Mouse (Mus musculus) bone marrow macrophage, adult 2 months (primary cell): Measurements from ENCODE around the gene Git2.

ENCODE experiments used
- CTCF ChIP-seq: IDR thresholded peaks from 2 replicates; pipeline ENCODE4 v1.5.1; 2012; ENCODE audit warnings: low read depth, mild to moderate bottlenecking, low read length, moderate library complexity
- POLR2A ChIP-seq: IDR thresholded peaks from 2 replicates; pipeline ENCODE4 v1.6.1; 2012; ENCODE audit warnings: mild to moderate bottlenecking, low read depth, low read length, borderline replicate concordance

GRCm38 (mm10) chr5:114721969-114722368, 53.3 kb downstream of the Git2 start:
- TF ChIP-seq CTCF: no peak
- no peak for TF ChIP-seq POLR2A
